Mouse (Mus musculus) stomach, postnatal 0 days (tissue): ENCODE data around the gene Vsig10. TPM values are rescaled to one million over a fixed set of nuclear protein-coding genes. Genes with fewer than 3 reads are reported as not detected.

ENCODE experiments used
- ATAC-seq: fragments of 200-750 bp; cut with Nextera tagmentation; 2 replicates; pipeline ENCODE4 v1.8.0; 2017; ENCODE audit not compliant: low FRiP score, low TSS enrichment
- DNase-seq: peaks from one replicate; pipeline ENCODE4 v3.0.0-alpha.2; 2016; ENCODE audit warnings: low spot score
- H3K27ac ChIP-seq: fragments of 300-500 bp; sonication (generic); replicated peaks from 2 replicates; pipeline ENCODE4 v1.5.1; 2014; ENCODE audit warnings: mild to moderate bottlenecking, control low read depth
- H3K27me3 ChIP-seq: fragments of 300-500 bp; sonication (generic); 2 replicates; pipeline ENCODE4 v1.6.1; 2014; ENCODE audit warnings: low read length; ENCODE audit not compliant: control insufficient read depth, insufficient read depth
- H3K36me3 ChIP-seq: fragments of 300-500 bp; sonication (generic); 2 replicates; pipeline ENCODE4 v1.6.1; 2014; ENCODE audit warnings: low read length, mixed read lengths; ENCODE audit not compliant: control insufficient read depth, insufficient read depth
- H3K4me1 ChIP-seq: fragments of 300-500 bp; sonication (generic); replicated peaks from 2 replicates; pipeline ENCODE4 v1.6.1; 2014; ENCODE audit warnings: antibody characterized with exemption; ENCODE audit not compliant: control insufficient read depth, insufficient read depth
- H3K4me2 ChIP-seq: fragments of 300-500 bp; sonication (generic); replicated peaks from 2 replicates; pipeline ENCODE4 v1.6.1; 2014; ENCODE audit warnings: low read depth, mild to moderate bottlenecking, control low read depth, moderate library complexity
- H3K4me3 ChIP-seq: fragments of 300-500 bp; sonication (generic); 2 replicates; pipeline ENCODE4 v1.5.1; 2014; ENCODE audit warnings: low read depth, low read length, control low read depth
- H3K9ac ChIP-seq: fragments of 300-500 bp; sonication (generic); 2 replicates; pipeline ENCODE4 v1.6.1; 2014; ENCODE audit warnings: mild to moderate bottlenecking, low read length, control low read depth, mixed read lengths
- H3K9me3 ChIP-seq: fragments of 300-500 bp; sonication (generic); 2 replicates; pipeline ENCODE4 v1.6.1; 2016; ENCODE audit warnings: low read length; ENCODE audit not compliant: control insufficient read depth
- CTCF ChIP-seq: IDR thresholded peaks from 2 replicates; pipeline ENCODE4 v1.5.1; 2016; ENCODE audit warnings: antibody characterized with exemption, low read depth, mild to moderate bottlenecking, moderate library complexity
- EP300 ChIP-seq: optimal IDR thresholded peaks from 2 replicates; pipeline ENCODE3; 2016; ENCODE audit warnings: antibody characterized with exemption
- WGBS: fragments of 180-500 bp; shearing (Covaris S2); extraction: QIAGEN DNeasy Blood & Tissue Kit; methylation state at CpG from one replicate; pipeline ENCODE4 v1.1.7; 2014; 5-methylcytosine and 5-hydroxymethylcytosine counted together
- polyA plus RNA-seq: library from polyadenylated mRNA; unstranded; fragments of >200 nt; fragmentation: Nextera tagmentation; extraction: Ambion mirVana; gene quantifications from 2 replicates; pipeline ENCODE4 v1.2.1, GENCODE M21; 2015

Gene Vsig10
- polyA plus RNA-seq, 1 experiment from 2014 or later, result 9.9 TPM

GRCm38 (mm10) chr5:117380199-117380598 lies 61.3 kb downstream of the Vsig10 start:
- Histone ChIP-seq H3K27me3 (no peaks in the 10 kb centered on the region), H3K36me3 (peaks cover 27% of the 10 kb centered on the region)
- WGBS, result 76% methylated on average over 4 of the region's 4 CpGs

GRCm38 (mm10) chr5:117381785-117382184 lies 62.9 kb downstream of the Vsig10 start:
- Histone ChIP-seq H3K4me3 (no peak overlapping the region), H3K36me3 (peaks cover 15% of the 10 kb centered on the region), H3K9me3 (no peaks in the 10 kb centered on the region), H3K4me1 (no peaks in the 10 kb centered on the region), H3K4me2 (no peak overlapping the region), H3K9ac (no peak overlapping the region), H3K27me3 (no peaks in the 10 kb centered on the region), H3K27ac (no peak overlapping the region)
- TF ChIP-seq EP300 (no peak), CTCF (peak; percentile 31; the same call in 1 of the 2 replicates)
- DNase-seq (no peak), ATAC-seq (0 out of 2 replicates have a peak, but pooled peaks have one; percentile 6)
- 79% methylated on average over 7 of the region's 7 CpGs for WGBS

More at GRCm38 (mm10) chr5:117380199-117380598, 61.3 kb downstream of the Vsig10 start:
- no peak for ATAC-seq
- Histone ChIP-seq H3K9ac (no peak overlapping the region), H3K4me2 (no peak overlapping the region), H3K4me1 (no peaks in the 10 kb centered on the region), H3K4me3 (no peak overlapping the region), H3K27ac (no peak overlapping the region), H3K9me3 (no peaks in the 10 kb centered on the region)
- TF ChIP-seq EP300 (no peak), CTCF (no peak)
- no peak for DNase-seq

GRCm38 (mm10) chr5:117383198-117383597 lies 64.3 kb downstream of the Vsig10 start:
- Histone ChIP-seq H3K36me3 (peaks cover 12% of the 10 kb centered on the region), H3K27me3 (no peaks in the 10 kb centered on the region), H3K27ac (no peak overlapping the region), H3K4me3 (no peak overlapping the region), H3K4me1 (0 out of 2 replicates have a peak, but pooled peaks cover 3% of the 10 kb centered on the region), H3K9me3 (no peaks in the 10 kb centered on the region), H3K4me2 (no peak overlapping the region), H3K9ac (no peak overlapping the region)
- 84% methylated on average over 12 of the region's 12 CpGs for WGBS
- DNase-seq, result no peak
- ATAC-seq, result no peak
- no peak for TF ChIP-seq EP300
- no peak for TF ChIP-seq CTCF

GRCm38 (mm10) chr5:117388296-117388751 lies 69.4 kb downstream of the Vsig10 start:
- H3K4me2 ChIP-seq, result peak overlapping the region; percentile 86
- 7% methylated on average over 16 of the region's 16 CpGs for WGBS
- no peaks in the 10 kb centered on the region for H3K9me3 ChIP-seq
- peak overlapping the region; percentile 93 for H3K9ac ChIP-seq
- H3K4me3 ChIP-seq, result peak overlapping the region; percentile 75
- H3K27me3 ChIP-seq, result no peaks in the 10 kb centered on the region
- ATAC-seq (peak; percentile 57), DNase-seq (peak; percentile 73)
- TF ChIP-seq CTCF, result peak; percentile 73
- TF ChIP-seq EP300, result no peak
- H3K4me1 ChIP-seq, result peaks cover 5% of the 10 kb centered on the region; the same call in 1 of the 2 replicates
- 0 out of 2 replicates have a peak, but pooled peaks cover 4% of the 10 kb centered on the region for H3K36me3 ChIP-seq
- peak overlapping the region; percentile 71 for H3K27ac ChIP-seq

- Histone ChIP-seq H3K9ac (peak within 1 kb of the TSS; percentile 93), H3K4me1 (peaks cover 5% of the 10 kb centered on the region; the same call in 1 of the 2 replicates), H3K27me3 (no peaks in the 10 kb centered on the region), H3K4me3 (peak within 1 kb of the TSS; percentile 75), H3K27ac (peak within 1 kb of the TSS; percentile 71), H3K4me2 (peak within 1 kb of the TSS; percentile 86), H3K9me3 (no peaks in the 10 kb centered on the region), H3K36me3 (0 out of 2 replicates have a peak, but pooled peaks cover 4% of the 10 kb centered on the region)
- TF ChIP-seq CTCF (no peak), EP300 (peak; percentile 93)
- ATAC-seq, result peak; percentile 98
- WGBS, result under 1% methylated on average over 44 of the region's 44 CpGs
- peak; percentile 97 for DNase-seq
Observed at GRCm38 (mm10) chr5:117388877-117389276, 70.0 kb downstream of the Vsig10 start, which contains the start of gene Rfc5. TSS of gene Rfc5 (minus strand) at chr5:117389047.

- Histone ChIP-seq H3K36me3 (no peaks in the 10 kb centered on the region), H3K4me2 (no peak overlapping the region), H3K27ac (no peak overlapping the region), H3K9me3 (no peaks in the 10 kb centered on the region), H3K27me3 (no peaks in the 10 kb centered on the region), H3K4me3 (no peak overlapping the region), H3K4me1 (peaks cover 5% of the 10 kb centered on the region; the same call in 1 of the 2 replicates), H3K9ac (no peak overlapping the region)
- DNase-seq, result no peak
- 77% methylated on average over 1 of the region's 1 CpGs for WGBS
- ATAC-seq, result no peak
- TF ChIP-seq EP300, result no peak
- TF ChIP-seq CTCF, result no peak
Observed at GRCm38 (mm10) chr5:117390895-117391294, 72.0 kb downstream of the Vsig10 start.
